Mouse (Mus musculus) G1E (cell line): ENCODE measurements at regions not wholly inside any gene's neighbourhood (a gene's known extent, or its start where the extent isn't known, plus 50 kb on each side); places are given as distances from the start of the nearest gene placed in this dataset.

Experiments
- ATAC-seq: 2 replicates; pipeline ENCODE4 v1.8.0; 2016; ENCODE audit warnings: mild to moderate bottlenecking; ENCODE audit not compliant: insufficient number of reproducible peaks, poor library complexity, low FRiP score, severe bottlenecking; ENCODE audit errors: extremely low read depth
- DNase-seq: peaks from one replicate; pipeline ENCODE4 v3.0.0; 2012; ENCODE audit warnings: low spot score
- H3K27me3 ChIP-seq: 2 replicates; pipeline ENCODE4 v1.6.1; 2012; ENCODE audit warnings: mild to moderate bottlenecking, low read length, inconsistent platforms; ENCODE audit not compliant: insufficient read depth
- H3K36me3 ChIP-seq: replicated peaks from 2 replicates; pipeline ENCODE3; 2012; ENCODE audit warnings: mild to moderate bottlenecking, inconsistent platforms
- H3K4me1 ChIP-seq: 2 replicates; pipeline ENCODE4 v1.6.1; 2012; ENCODE audit warnings: low read depth, low read length, inconsistent platforms, mixed read lengths; ENCODE audit not compliant: insufficient read depth
- H3K4me3 ChIP-seq: 2 replicates; pipeline ENCODE4 v1.5.1; 2012; ENCODE audit warnings: low read depth, mild to moderate bottlenecking, inconsistent platforms, low read length, moderate library complexity, mixed read lengths
- H3K9me3 ChIP-seq: replicated peaks from 2 replicates; pipeline ENCODE4 v1.6.1; 2012; ENCODE audit warnings: inconsistent platforms
- CTCF ChIP-seq: IDR thresholded peaks from 2 replicates; pipeline ENCODE4 v1.5.1; 2012; ENCODE audit warnings: low read depth, low read length, inconsistent platforms, mixed read lengths
- GATA1 ChIP-seq: IDR thresholded peaks from 2 replicates; pipeline ENCODE4 v1.6.1; 2012; ENCODE audit warnings: borderline replicate concordance, low read length, inconsistent platforms, mixed read lengths
- GATA2 ChIP-seq: IDR thresholded peaks from 2 replicates; pipeline ENCODE4 v1.6.1; 2012; ENCODE audit warnings: low read depth, low read length, inconsistent platforms, borderline replicate concordance
- POLR2AphosphoS5 ChIP-seq: IDR thresholded peaks from 2 replicates; pipeline ENCODE4 v1.6.1; 2012; ENCODE audit warnings: low read depth, low read length, inconsistent platforms; ENCODE audit not compliant: insufficient replicate concordance
- TAL1 ChIP-seq: conservative IDR thresholded peaks from 2 replicates; pipeline ENCODE4 v1.6.1; 2012; ENCODE audit warnings: low read depth, low read length, inconsistent platforms, mixed read lengths

- Histone ChIP-seq H3K4me1 (no peaks in the 10 kb centered on the region), H3K36me3 (no peaks in the 10 kb centered on the region), H3K27me3 (no peaks in the 10 kb centered on the region), H3K9me3 (peaks cover 51% of the 10 kb centered on the region), H3K4me3 (no peak overlapping the region)
- no peak for ATAC-seq
- TF ChIP-seq CTCF (no peak), GATA1 (no peak), TAL1 (no peak), POLR2AphosphoS5 (no peak), GATA2 (no peak)
- DNase-seq: no peak
Observed at GRCm38 (mm10) chr7:137522450-137522849, 85.0 kb downstream of the Glrx3 start.

- no peaks in the 10 kb centered on the region for H3K27me3 ChIP-seq
- no peak overlapping the region for H3K4me3 ChIP-seq
- peaks cover 46% of the 10 kb centered on the region for H3K9me3 ChIP-seq
- no peak for DNase-seq
- H3K4me1 ChIP-seq: no peaks in the 10 kb centered on the region
- H3K36me3 ChIP-seq: no peaks in the 10 kb centered on the region
- no peak for ATAC-seq
- no peak for TF ChIP-seq CTCF
- TF ChIP-seq POLR2AphosphoS5: no peak
- no peak for TF ChIP-seq GATA1
- no peak for TF ChIP-seq TAL1
- no peak for TF ChIP-seq GATA2
Observed at GRCm38 (mm10) chr7:137533476-137533875, 96.1 kb downstream of the Glrx3 start.

GRCm38 (mm10) chr7:137549991-137550390 is 112.6 kb downstream of the Glrx3 start:
- no peaks in the 10 kb centered on the region for H3K27me3 ChIP-seq
- ATAC-seq (no peak), DNase-seq (no peak)

GRCm38 (mm10) chr7:137552551-137553198 is 115.3 kb downstream of the Glrx3 start:
- peaks cover 34% of the 10 kb centered on the region for H3K9me3 ChIP-seq
- no peak for DNase-seq
- H3K36me3 ChIP-seq: no peaks in the 10 kb centered on the region
- no peak for TF ChIP-seq GATA2
- no peak for ATAC-seq
- H3K4me1 ChIP-seq: no peaks in the 10 kb centered on the region
- H3K27me3 ChIP-seq: no peaks in the 10 kb centered on the region
- H3K4me3 ChIP-seq: no peak overlapping the region

More at GRCm38 (mm10) chr7:137549991-137550390, 112.6 kb downstream of the Glrx3 start:
- no peak overlapping the region for H3K4me3 ChIP-seq
- H3K4me1 ChIP-seq: no peaks in the 10 kb centered on the region
- TF ChIP-seq CTCF: no peak
- no peak for TF ChIP-seq GATA1
- no peak for TF ChIP-seq GATA2
- no peak for TF ChIP-seq TAL1
- no peak for TF ChIP-seq POLR2AphosphoS5
- H3K36me3 ChIP-seq: no peaks in the 10 kb centered on the region
- peaks cover 27% of the 10 kb centered on the region for H3K9me3 ChIP-seq

GRCm38 (mm10) chr7:137555481-137555880 is 118.1 kb downstream of the Glrx3 start:
- Histone ChIP-seq H3K27me3 (no peaks in the 10 kb centered on the region), H3K9me3 (peaks cover 40% of the 10 kb centered on the region), H3K4me3 (no peak overlapping the region), H3K36me3 (no peaks in the 10 kb centered on the region), H3K4me1 (no peaks in the 10 kb centered on the region)
- DNase-seq (no peak), ATAC-seq (no peak)
- TF ChIP-seq TAL1 (no peak), GATA1 (no peak), CTCF (no peak), POLR2AphosphoS5 (no peak), GATA2 (no peak)

GRCm38 (mm10) chr7:137557439-137557838 is 120.0 kb downstream of the Glrx3 start:
- Histone ChIP-seq H3K4me1 (no peaks in the 10 kb centered on the region), H3K27me3 (no peaks in the 10 kb centered on the region), H3K4me3 (no peak overlapping the region), H3K36me3 (no peaks in the 10 kb centered on the region), H3K9me3 (peaks cover 38% of the 10 kb centered on the region)
- TF ChIP-seq GATA2 (no peak), GATA1 (no peak), POLR2AphosphoS5 (no peak), TAL1 (no peak), CTCF (no peak)
- ATAC-seq (no peak), DNase-seq (no peak)

GRCm38 (mm10) chr7:137558871-137559270 is 121.5 kb downstream of the Glrx3 start:
- no peaks in the 10 kb centered on the region for H3K36me3 ChIP-seq
- no peaks in the 10 kb centered on the region for H3K27me3 ChIP-seq
- ATAC-seq (no peak), DNase-seq (no peak)
- no peak overlapping the region for H3K4me3 ChIP-seq
- no peaks in the 10 kb centered on the region for H3K4me1 ChIP-seq
- TF ChIP-seq GATA1 (no peak), CTCF (no peak), GATA2 (no peak), POLR2AphosphoS5 (no peak), TAL1 (no peak)
- H3K9me3 ChIP-seq: peaks cover 39% of the 10 kb centered on the region
